Mouse (Mus musculus) embryonic facial prominence, embryonic 12.5 days (tissue): Measurements from ENCODE around the gene Cap2. TPM values are rescaled to one million over a fixed set of nuclear protein-coding genes. Genes with fewer than 3 reads are reported as not detected.

Source experiments
- ATAC-seq: fragments of 200-750 bp; cut with Nextera tagmentation; 2 replicates; pipeline ENCODE4 v1.8.0; 2017; ENCODE audit not compliant: insufficient number of reproducible peaks, insufficient read depth, low FRiP score, low TSS enrichment
- H3K27ac ChIP-seq: fragments of 300-500 bp; sonication (generic); 2 replicates; pipeline ENCODE4 v1.5.1; 2016; ENCODE audit warnings: mild to moderate bottlenecking
- H3K27me3 ChIP-seq: fragments of 300-500 bp; sonication (generic); 2 replicates; pipeline ENCODE4 v1.6.1; 2016; ENCODE audit warnings: mild to moderate bottlenecking, moderate library complexity
- H3K36me3 ChIP-seq: fragments of 300-500 bp; sonication (generic); 2 replicates; pipeline ENCODE4 v1.6.1; 2016; ENCODE audit warnings: mild to moderate bottlenecking
- H3K4me1 ChIP-seq: fragments of 300-500 bp; sonication (generic); 2 replicates; pipeline ENCODE4 v1.6.1; 2016
- H3K4me2 ChIP-seq: fragments of 300-500 bp; sonication (generic); replicated peaks from 2 replicates; pipeline ENCODE4 v1.6.1; 2016; ENCODE audit warnings: mild to moderate bottlenecking, moderate library complexity
- H3K4me3 ChIP-seq: fragments of 300-500 bp; sonication (generic); 2 replicates; pipeline ENCODE4 v1.5.1; 2016; ENCODE audit warnings: mild to moderate bottlenecking
- H3K9ac ChIP-seq: fragments of 300-500 bp; sonication (generic); 2 replicates; pipeline ENCODE4 v1.6.1; 2016; ENCODE audit warnings: mild to moderate bottlenecking, moderate library complexity
- H3K9me3 ChIP-seq: fragments of 300-500 bp; sonication (generic); 2 replicates; pipeline ENCODE4 v1.6.1; 2016; ENCODE audit warnings: mild to moderate bottlenecking, moderate library complexity
- WGBS: fragments of 180-500 bp; shearing (Covaris S2); methylation state at CpG from one replicate; pipeline ENCODE4 v1.1.7; 2016; 5-methylcytosine and 5-hydroxymethylcytosine counted together
- polyA plus RNA-seq: library from polyadenylated mRNA; unstranded; fragments of >200 nt; fragmentation: Nextera tagmentation; extraction: Ambion mirVana; gene quantifications from 2 replicates; pipeline ENCODE4 v1.2.1, GENCODE M21; 2016

The Cap2 gene
- polyA plus RNA-seq, 1 experiment from 2014 or later: 12.4 TPM

- no peaks in the 10 kb centered on the region for H3K9me3 ChIP-seq
- H3K27ac ChIP-seq: no peak overlapping the region
- 65% methylated on average over 11 of the region's 11 CpGs for WGBS
- H3K4me3 ChIP-seq: no peak overlapping the region
- H3K9ac ChIP-seq: no peak overlapping the region
- H3K4me2 ChIP-seq: no peak overlapping the region
- H3K4me1 ChIP-seq: peaks cover 3% of the 10 kb centered on the region; the same call in 1 of the 2 replicates
- ATAC-seq: no peak
- no peaks in the 10 kb centered on the region for H3K27me3 ChIP-seq
- no peaks in the 10 kb centered on the region for H3K36me3 ChIP-seq
Observed at GRCm38 (mm10) chr13:46571961-46572647, 70.5 kb downstream of the Cap2 start.

- Histone ChIP-seq H3K9me3 (no peaks in the 10 kb centered on the region), H3K4me1 (peaks cover 3% of the 10 kb centered on the region; the same call in 1 of the 2 replicates), H3K4me2 (no peak overlapping the region), H3K27ac (no peak overlapping the region), H3K27me3 (no peaks in the 10 kb centered on the region), H3K4me3 (no peak overlapping the region), H3K36me3 (no peaks in the 10 kb centered on the region), H3K9ac (no peak overlapping the region)
- 46% methylated on average over 9 of the region's 9 CpGs for WGBS
- ATAC-seq: no peak
Observed at GRCm38 (mm10) chr13:46572648-46573163, 71.1 kb downstream of the Cap2 start.

- WGBS: 80% methylated on average over 5 of the region's 5 CpGs
- ATAC-seq: no peak
Observed at GRCm38 (mm10) chr13:46574201-46574600, 72.6 kb downstream of the Cap2 start.

GRCm38 (mm10) chr13:46574707-46575106, 73.1 kb downstream of the Cap2 start:
- H3K4me1 ChIP-seq: peaks cover 3% of the 10 kb centered on the region; the same call in 1 of the 2 replicates
- no peaks in the 10 kb centered on the region for H3K9me3 ChIP-seq
- H3K36me3 ChIP-seq: no peaks in the 10 kb centered on the region
- WGBS: 81% methylated on average over 4 of the region's 4 CpGs
- no peak overlapping the region for H3K9ac ChIP-seq
- no peaks in the 10 kb centered on the region for H3K27me3 ChIP-seq
- H3K27ac ChIP-seq: no peak overlapping the region
- no peak overlapping the region for H3K4me3 ChIP-seq
- ATAC-seq: no peak
- no peak overlapping the region for H3K4me2 ChIP-seq

More at GRCm38 (mm10) chr13:46574201-46574600, 72.6 kb downstream of the Cap2 start:
- Histone ChIP-seq H3K9me3 (no peaks in the 10 kb centered on the region), H3K4me2 (no peak overlapping the region), H3K4me1 (peaks cover 3% of the 10 kb centered on the region; the same call in 1 of the 2 replicates), H3K4me3 (no peak overlapping the region), H3K9ac (no peak overlapping the region), H3K36me3 (no peaks in the 10 kb centered on the region), H3K27me3 (no peaks in the 10 kb centered on the region), H3K27ac (no peak overlapping the region)

GRCm38 (mm10) chr13:46584860-46585259, 83.2 kb downstream of the Cap2 start:
- H3K27me3 ChIP-seq: no peaks in the 10 kb centered on the region
- no peak overlapping the region for H3K4me2 ChIP-seq
- no peak overlapping the region for H3K9ac ChIP-seq
- no peak overlapping the region for H3K4me3 ChIP-seq
- H3K9me3 ChIP-seq: no peaks in the 10 kb centered on the region
- ATAC-seq: no peak
- no peak overlapping the region for H3K27ac ChIP-seq
- H3K4me1 ChIP-seq: 0 out of 2 replicates have a peak, but pooled peaks cover 5% of the 10 kb centered on the region
- H3K36me3 ChIP-seq: no peaks in the 10 kb centered on the region
- 78% methylated on average over 7 of the region's 7 CpGs for WGBS

- Histone ChIP-seq H3K4me3 (no peak overlapping the region), H3K4me2 (peak overlapping the region; percentile 2; the same call in 1 of the 2 replicates), H3K36me3 (no peaks in the 10 kb centered on the region), H3K9ac (no peak overlapping the region), H3K4me1 (0 out of 2 replicates have a peak, but pooled peaks cover 5% of the 10 kb centered on the region), H3K27me3 (no peaks in the 10 kb centered on the region), H3K9me3 (no peaks in the 10 kb centered on the region), H3K27ac (no peak overlapping the region)
- ATAC-seq: no peak
- WGBS: 56% methylated on average over 17 of the region's 17 CpGs
Observed at GRCm38 (mm10) chr13:46587717-46588289, 86.2 kb downstream of the Cap2 start.

GRCm38 (mm10) chr13:46588606-46589005, 87.0 kb downstream of the Cap2 start:
- no peaks in the 10 kb centered on the region for H3K9me3 ChIP-seq
- H3K9ac ChIP-seq: no peak overlapping the region
- no peak for ATAC-seq
- H3K36me3 ChIP-seq: no peaks in the 10 kb centered on the region
- no peak overlapping the region for H3K27ac ChIP-seq
- 91% methylated on average over 5 of the region's 5 CpGs for whole genome bisulfite sequencing
- no peak overlapping the region for H3K4me3 ChIP-seq
- H3K4me2 ChIP-seq: no peak overlapping the region
- H3K4me1 ChIP-seq: 0 out of 2 replicates have a peak, but pooled peaks cover 5% of the 10 kb centered on the region
- no peaks in the 10 kb centered on the region for H3K27me3 ChIP-seq

GRCm38 (mm10) chr13:46590885-46591284, 89.2 kb downstream of the Cap2 start:
- Histone ChIP-seq H3K9me3 (no peaks in the 10 kb centered on the region), H3K36me3 (no peaks in the 10 kb centered on the region), H3K4me2 (no peak overlapping the region), H3K27me3 (no peaks in the 10 kb centered on the region), H3K4me3 (no peak overlapping the region), H3K4me1 (0 out of 2 replicates have a peak, but pooled peaks cover 5% of the 10 kb centered on the region), H3K9ac (no peak overlapping the region), H3K27ac (no peak overlapping the region)
- no peak for ATAC-seq
- WGBS: 80% methylated on average over 4 of the region's 4 CpGs

GRCm38 (mm10) chr13:46600694-46601093, 99.0 kb downstream of the Cap2 start:
- Histone ChIP-seq H3K36me3 (no peaks in the 10 kb centered on the region), H3K9ac (no peak overlapping the region), H3K27ac (no peak overlapping the region), H3K9me3 (no peaks in the 10 kb centered on the region), H3K4me3 (no peak overlapping the region), H3K4me1 (no peaks in the 10 kb centered on the region), H3K27me3 (no peaks in the 10 kb centered on the region), H3K4me2 (no peak overlapping the region)
- 79% methylated on average over 5 of the region's 5 CpGs for WGBS
- ATAC-seq: no peak

- no peaks in the 10 kb centered on the region for H3K36me3 ChIP-seq
- H3K27me3 ChIP-seq: no peaks in the 10 kb centered on the region
- ATAC-seq: no peak
- H3K9me3 ChIP-seq: no peaks in the 10 kb centered on the region
- H3K9ac ChIP-seq: no peak overlapping the region
- no peak overlapping the region for H3K27ac ChIP-seq
- H3K4me2 ChIP-seq: no peak overlapping the region
- 89% methylated on average over 2 of the region's 2 CpGs for WGBS
- H3K4me3 ChIP-seq: no peak overlapping the region
- no peaks in the 10 kb centered on the region for H3K4me1 ChIP-seq
Observed at GRCm38 (mm10) chr13:46601386-46601785, 99.7 kb downstream of the Cap2 start.

- 89% methylated on average over 11 of the region's 11 CpGs for WGBS
- no peak overlapping the region for H3K4me3 ChIP-seq
- no peaks in the 10 kb centered on the region for H3K4me1 ChIP-seq
- no peaks in the 10 kb centered on the region for H3K9me3 ChIP-seq
- no peak for ATAC-seq
- H3K4me2 ChIP-seq: no peak overlapping the region
- no peaks in the 10 kb centered on the region for H3K27me3 ChIP-seq
- no peak overlapping the region for H3K9ac ChIP-seq
- H3K27ac ChIP-seq: no peak overlapping the region
- H3K36me3 ChIP-seq: no peaks in the 10 kb centered on the region
Observed at GRCm38 (mm10) chr13:46602674-46603073, 101.0 kb downstream of the Cap2 start.

- Histone ChIP-seq H3K9ac (no peak overlapping the region), H3K4me2 (no peak overlapping the region), H3K4me3 (no peak overlapping the region), H3K36me3 (no peaks in the 10 kb centered on the region), H3K9me3 (no peaks in the 10 kb centered on the region), H3K27ac (no peak overlapping the region), H3K4me1 (no peaks in the 10 kb centered on the region), H3K27me3 (no peaks in the 10 kb centered on the region)
- 83% methylated on average over 3 of the region's 3 CpGs for WGBS
- ATAC-seq: no peak
Observed at GRCm38 (mm10) chr13:46611033-46611432, 109.4 kb downstream of the Cap2 start.
